Mouse (Mus musculus): ENCODE results near the gene Chd5.

The Chd5 gene

GRCm38 (mm10) chr4:152338419-152339292 is at the start of gene Chd5:
Gene Chd5 (plus strand): TSS chr4:152338651.
- peak; percentile 77 for DNase-seq

- DNase-seq: no peak
Observed at GRCm38 (mm10) chr4:152290385-152290784, 48.1 kb upstream of the Chd5 start.

GRCm38 (mm10) chr4:152290991-152291390 is 47.5 kb upstream of the Chd5 start:
- DNase-seq: no peak

- DNase-seq: no peak
Observed at GRCm38 (mm10) chr4:152291562-152291961, 46.9 kb upstream of the Chd5 start, which contains the start of gene Hes3. Gene Hes3 (minus strand): TSS chr4:152291662.

- no peak for DNase-seq
Observed at GRCm38 (mm10) chr4:152292102-152292765, 46.2 kb upstream of the Chd5 start.

- no peak for DNase-seq
Observed at GRCm38 (mm10) chr4:152294188-152294929, 44.1 kb upstream of the Chd5 start.

GRCm38 (mm10) chr4:152295916-152296315 is 42.5 kb upstream of the Chd5 start:
- no peak for DNase-seq

- no peak for DNase-seq
Observed at GRCm38 (mm10) chr4:152296371-152296770, 42.1 kb upstream of the Chd5 start.

- DNase-seq: peak; percentile 100
Observed at GRCm38 (mm10) chr4:152296874-152297861, 41.3 kb upstream of the Chd5 start, which contains the start of gene Icmt. Gene Icmt (plus strand): TSS chr4:152297227.

- DNase-seq: no peak
Observed at GRCm38 (mm10) chr4:152298836-152299235, 39.6 kb upstream of the Chd5 start.

- no peak for DNase-seq
Observed at GRCm38 (mm10) chr4:152300375-152300774, 38.1 kb upstream of the Chd5 start.

- no peak for DNase-seq
Observed at GRCm38 (mm10) chr4:152302012-152302411, 36.4 kb upstream of the Chd5 start.

- DNase-seq: no peak
Observed at GRCm38 (mm10) chr4:152303172-152303571, 35.3 kb upstream of the Chd5 start.

- DNase-seq: no peak
Observed at GRCm38 (mm10) chr4:152304685-152305084, 33.8 kb upstream of the Chd5 start.

- DNase-seq: no peak
Observed at GRCm38 (mm10) chr4:152305991-152306390, 32.5 kb upstream of the Chd5 start.

GRCm38 (mm10) chr4:152307542-152307941 is 30.9 kb upstream of the Chd5 start:
- no peak for DNase-seq

- DNase-seq: no peak
Observed at GRCm38 (mm10) chr4:152312186-152312585, 26.3 kb upstream of the Chd5 start.

- DNase-seq: no peak
Observed at GRCm38 (mm10) chr4:152313211-152313632, 25.2 kb upstream of the Chd5 start.

- peak; percentile 69 for DNase-seq
Observed at GRCm38 (mm10) chr4:152313934-152314333, 24.5 kb upstream of the Chd5 start.

GRCm38 (mm10) chr4:152315498-152316213 is 22.8 kb upstream of the Chd5 start:
- peak; percentile 24 for DNase-seq

GRCm38 (mm10) chr4:152317631-152318033 is 20.8 kb upstream of the Chd5 start:
- DNase-seq: no peak
